ENCODE assay signal across 8 mouse cellular contexts in genomic region chr5:88764430-88764986, GRCm38 (mm10). TPM values are rescaled to one million over a fixed set of nuclear protein-coding genes. Genes with fewer than 3 reads are reported as not detected.
DNase-seq lines count a peak whose midpoint lies in the region; ATAC-seq and TF ChIP-seq lines count a peak whose summit lies in the region.

No protein-coding gene starts in this region.

- DNase-seq in lung, postnatal 14 days, result no peak
- DNase-seq in hindbrain, postnatal 0 days (ENCODE audit: low spot score), result no peak
- DNase-seq in layer of hippocampus, postnatal 36 days, result no peak
- no peak for DNase-seq in left cerebral cortex, adult 18-20 months (ENCODE audit: low spot score in 2 of 2)
- DNase-seq in Muller cell, postnatal 12 days (ENCODE audit: inconsistent ontology term), result no peak

- under 1% methylated on average over 23 of the region's 23 CpGs for WGBS in lung, embryonic 16.5 days
- under 1% methylated on average over 23 of the region's 23 CpGs for WGBS in embryonic facial prominence, embryonic 13.5 days
- WGBS in hindbrain, postnatal 0 days, result under 1% methylated on average over 23 of the region's 23 CpGs
- whole genome bisulfite sequencing in midbrain, embryonic 15.5 days, result 1% methylated on average over 23 of the region's 23 CpGs

- no peaks in the 10 kb centered on the region for H3K27me3 ChIP-seq in lung, embryonic 16.5 days (ENCODE audit: control insufficient read depth, insufficient read depth, low read depth, low read length)
- no peaks in the 10 kb centered on the region for H3K27me3 ChIP-seq in embryonic facial prominence, embryonic 13.5 days
- H3K27me3 ChIP-seq in hindbrain, postnatal 0 days (ENCODE audit: insufficient read depth, low read length), result no peaks in the 10 kb centered on the region
- no peaks in the 10 kb centered on the region for H3K27me3 ChIP-seq in midbrain, embryonic 15.5 days (replicated peaks)

- H3K4me2 ChIP-seq in lung, embryonic 16.5 days (ENCODE audit: low read depth, low read length), result peak overlapping the region; percentile 55
- peak overlapping the region; percentile 65 for H3K4me2 ChIP-seq in embryonic facial prominence, embryonic 13.5 days
- peak overlapping the region; percentile 64 for H3K4me2 ChIP-seq in hindbrain, postnatal 0 days (ENCODE audit: low read depth, low read length)
- H3K4me2 ChIP-seq in midbrain, embryonic 15.5 days, result peak overlapping the region; percentile 50

- H3K27ac ChIP-seq in lung, embryonic 16.5 days (ENCODE audit: low read length), result peak overlapping the region; percentile 27; the same call in 1 of the 2 replicates
- peak overlapping the region; percentile 89; the same call in 1 of the 2 replicates for H3K27ac ChIP-seq in embryonic facial prominence, embryonic 13.5 days
- H3K27ac ChIP-seq in hindbrain, postnatal 0 days, result peak overlapping the region; percentile 84
- peak overlapping the region; percentile 89 for H3K27ac ChIP-seq in midbrain, embryonic 15.5 days

- peak overlapping the region; percentile 82 for H3K4me3 ChIP-seq in lung, embryonic 16.5 days (ENCODE audit: low read length)
- peak overlapping the region; percentile 78 for H3K4me3 ChIP-seq in embryonic facial prominence, embryonic 13.5 days
- H3K4me3 ChIP-seq in hindbrain, postnatal 0 days (ENCODE audit: low read length), result peak overlapping the region; percentile 68
- peak overlapping the region; percentile 79 for H3K4me3 ChIP-seq in midbrain, embryonic 15.5 days

- 0 out of 2 replicates have a peak, but pooled peaks cover under 1% of the 10 kb centered on the region for H3K36me3 ChIP-seq in lung, embryonic 16.5 days (ENCODE audit: control insufficient read depth, insufficient read depth, low read length)
- peaks cover under 1% of the 10 kb centered on the region for H3K36me3 ChIP-seq in embryonic facial prominence, embryonic 13.5 days
- H3K36me3 ChIP-seq in hindbrain, postnatal 0 days (ENCODE audit: insufficient read depth, low read length), result no peaks in the 10 kb centered on the region; the same call in 1 of the 2 replicates
- 0 out of 2 replicates have a peak, but pooled peaks cover 1% of the 10 kb centered on the region for H3K36me3 ChIP-seq in midbrain, embryonic 15.5 days (replicated peaks)

- no peak for TF ChIP-seq CTCF in hindbrain, postnatal 0 days (IDR thresholded peaks at IDR 0.05; ENCODE audit: low read depth)

- H3K9me3 ChIP-seq in lung, embryonic 16.5 days (ENCODE audit: control insufficient read depth, low read length), result no peaks in the 10 kb centered on the region
- no peaks in the 10 kb centered on the region for H3K9me3 ChIP-seq in embryonic facial prominence, embryonic 13.5 days
- no peaks in the 10 kb centered on the region for H3K9me3 ChIP-seq in hindbrain, postnatal 0 days (ENCODE audit: low read length)
- H3K9me3 ChIP-seq in midbrain, embryonic 15.5 days, result no peaks in the 10 kb centered on the region

- peak overlapping the region; percentile 61 for H3K9ac ChIP-seq in lung, embryonic 16.5 days (ENCODE audit: low read length)
- H3K9ac ChIP-seq in embryonic facial prominence, embryonic 13.5 days, result peak overlapping the region; percentile 85
- peak overlapping the region; percentile 73 for H3K9ac ChIP-seq in hindbrain, postnatal 0 days (replicated peaks; ENCODE audit: low read length)
- peak overlapping the region; percentile 81 for H3K9ac ChIP-seq in midbrain, embryonic 15.5 days

- peaks cover 13% of the 10 kb centered on the region for H3K4me1 ChIP-seq in lung, embryonic 16.5 days (replicated peaks; ENCODE audit: control insufficient read depth, insufficient read depth, low read length)
- H3K4me1 ChIP-seq in embryonic facial prominence, embryonic 13.5 days, result peaks cover 13% of the 10 kb centered on the region
- no peaks in the 10 kb centered on the region for H3K4me1 ChIP-seq in hindbrain, postnatal 0 days (ENCODE audit: insufficient read depth, low read length)
- peaks cover 28% of the 10 kb centered on the region for H3K4me1 ChIP-seq in midbrain, embryonic 15.5 days

- ATAC-seq in lung, embryonic 16.5 days (ENCODE audit: low read depth), result peak; percentile 50
- peak; percentile 34 for ATAC-seq in embryonic facial prominence, embryonic 13.5 days (ENCODE audit: insufficient number of reproducible peaks, insufficient read depth, low FRiP score, low TSS enrichment, low read depth)
- ATAC-seq in hindbrain, postnatal 0 days, result peak; percentile 53
- ATAC-seq in midbrain, embryonic 15.5 days (replicated peaks), result peak; percentile 77

RNA-seq across cellular contexts. Expression of gene Dck, which starts 0.3 kb away (rescaled TPM):
- 47.1 and 47.4 TPM in 2 replicates for polyA plus RNA-seq in lung, embryonic 16.5 days (2015; fragmentation: Nextera tagmentation; extraction: Ambion mirVana)
- polyA plus RNA-seq in embryonic facial prominence, embryonic 13.5 days (2015; fragmentation: Nextera tagmentation; extraction: Ambion mirVana), result 48.6 and 52.1 TPM in 2 replicates
- 20.3 and 22.3 TPM in 2 replicates for total RNA-seq in hindbrain, postnatal 0 days (2014; rRNA removed)
- 29.7 and 31.5 TPM in 2 replicates for polyA plus RNA-seq in hindbrain, postnatal 0 days (2015; fragmentation: Nextera tagmentation; extraction: Ambion mirVana)
- 50.5 and 50.9 TPM in 2 replicates for polyA plus RNA-seq in midbrain, embryonic 15.5 days (2015; fragmentation: Nextera tagmentation; extraction: Ambion mirVana)
- total RNA-seq in layer of hippocampus, postnatal 36 days (2021), result 10 to 100 TPM; 14.6 to 14.8 TPM
- total RNA-seq in left cerebral cortex, adult 18-20 months (2021), result 10 to 100 TPM; 15.1 to 18.7 TPM

RNA-seq across cellular contexts. Expression of gene Mob1b, which starts 43.9 kb away (rescaled TPM):
- 12.1 and 13.4 TPM in 2 replicates for polyA plus RNA-seq in lung, embryonic 16.5 days (2015; fragmentation: Nextera tagmentation; extraction: Ambion mirVana)
- 10.8 and 12.4 TPM in 2 replicates for polyA plus RNA-seq in embryonic facial prominence, embryonic 13.5 days (2015; fragmentation: Nextera tagmentation; extraction: Ambion mirVana)
- 10.5 and 12.2 TPM in 2 replicates for total RNA-seq in hindbrain, postnatal 0 days (2014; rRNA removed)
- 7.8 and 8.5 TPM in 2 replicates for polyA plus RNA-seq in hindbrain, postnatal 0 days (2015; fragmentation: Nextera tagmentation; extraction: Ambion mirVana)
- 9.5 and 9.7 TPM in 2 replicates for polyA plus RNA-seq in midbrain, embryonic 15.5 days (2015; fragmentation: Nextera tagmentation; extraction: Ambion mirVana)
- total RNA-seq in layer of hippocampus, postnatal 36 days (2021), result 10 to 100 TPM; 31.6 to 32.9 TPM
- total RNA-seq in left cerebral cortex, adult 18-20 months (2021), result 10 to 100 TPM; 24.4 to 26.2 TPM

Comparison
In these comparisons a context has a peak if more than half of its experiments do, and no peak if none do; other contexts are left out.
1. H3K27ac ChIP-seq: peak in every context shown above with its lines; median percentile 89 in embryonic facial prominence, embryonic 13.5 days; 89 in midbrain, embryonic 15.5 days; 84 in hindbrain, postnatal 0 days; 27 in lung, embryonic 16.5 days.